Mouse (Mus musculus) hindlimb bud, embryonic 11.5 days (tissue): ENCODE measurements at regions not wholly inside any gene's neighbourhood (a gene's known extent, or its start where the extent isn't known, plus 50 kb on each side); places are given as distances from the start of the nearest gene placed in this dataset.
"Not testable (repeated sequence)": the region's sequence is repeated elsewhere in the genome, so short reads cannot be mapped to it uniquely, and the experiment has no call there.

Experiments used
- DNase-seq: peaks from one replicate; pipeline ENCODE4 v3.0.0-alpha.2; 2012; ENCODE audit warnings: low read depth, low spot score; ENCODE audit errors: extremely low spot score

- DNase-seq: not testable (repeated sequence)
Observed at GRCm38 (mm10) chr3:21932696-21933095, 143.8 kb upstream of the Tbl1xr1 start.

- DNase-seq: no peak
Observed at GRCm38 (mm10) chr3:21934731-21935271, 141.7 kb upstream of the Tbl1xr1 start.

GRCm38 (mm10) chr3:21935571-21936261, 140.7 kb upstream of the Tbl1xr1 start:
- DNase-seq: peak; percentile 89

- no peak for DNase-seq
Observed at GRCm38 (mm10) chr3:21936262-21936603, 140.2 kb upstream of the Tbl1xr1 start.

GRCm38 (mm10) chr3:21936616-21937015, 139.8 kb upstream of the Tbl1xr1 start:
- DNase-seq: no peak

GRCm38 (mm10) chr3:21937281-21938035, 139.0 kb upstream of the Tbl1xr1 start:
- DNase-seq: no peak

GRCm38 (mm10) chr3:21938071-21938848, 138.2 kb upstream of the Tbl1xr1 start:
- no peak for DNase-seq

GRCm38 (mm10) chr3:21939738-21940137, 136.7 kb upstream of the Tbl1xr1 start:
- no peak for DNase-seq

GRCm38 (mm10) chr3:21941596-21941995, 134.9 kb upstream of the Tbl1xr1 start:
- DNase-seq: no peak

- no peak for DNase-seq
Observed at GRCm38 (mm10) chr3:21942912-21943311, 133.5 kb upstream of the Tbl1xr1 start.

GRCm38 (mm10) chr3:21945775-21946174, 130.7 kb upstream of the Tbl1xr1 start:
- DNase-seq: no peak

- DNase-seq: no peak
Observed at GRCm38 (mm10) chr3:21947320-21948073, 129.0 kb upstream of the Tbl1xr1 start.

- no peak for DNase-seq
Observed at GRCm38 (mm10) chr3:21948074-21948659, 128.3 kb upstream of the Tbl1xr1 start.

- no peak for DNase-seq
Observed at GRCm38 (mm10) chr3:21949459-21949858, 127.0 kb upstream of the Tbl1xr1 start.

GRCm38 (mm10) chr3:21950571-21950970, 125.9 kb upstream of the Tbl1xr1 start:
- DNase-seq: no peak

- no peak for DNase-seq
Observed at GRCm38 (mm10) chr3:21951446-21952285, 124.8 kb upstream of the Tbl1xr1 start.

- no peak for DNase-seq
Observed at GRCm38 (mm10) chr3:21952695-21953415, 123.6 kb upstream of the Tbl1xr1 start.

GRCm38 (mm10) chr3:21953416-21953810, 123.0 kb upstream of the Tbl1xr1 start:
- no peak for DNase-seq

GRCm38 (mm10) chr3:21955681-21956080, 120.8 kb upstream of the Tbl1xr1 start:
- DNase-seq: no peak
